Mouse (Mus musculus) testis, adult 2 months (tissue): ENCODE results near the gene Sclt1. TPM values are rescaled to one million over a fixed set of nuclear protein-coding genes. Genes with fewer than 3 reads are reported as not detected.

Experiments used
- H3K27ac ChIP-seq: fragments of 200-500 bp; 2 replicates; pipeline ENCODE4 v1.5.1; 2012; ENCODE audit warnings: low read depth, low read length; ENCODE audit not compliant: control insufficient read depth, insufficient read depth
- H3K27me3 ChIP-seq: fragments of 200-500 bp; 2 replicates; pipeline ENCODE4 v1.6.1; 2012; ENCODE audit warnings: mild to moderate bottlenecking, low read length, moderate library complexity; ENCODE audit not compliant: control insufficient read depth, insufficient read depth
- H3K36me3 ChIP-seq: fragments of 200-500 bp; 2 replicates; pipeline ENCODE4 v1.6.1; 2012; ENCODE audit warnings: mild to moderate bottlenecking, low read length; ENCODE audit not compliant: control insufficient read depth, insufficient read depth
- H3K4me1 ChIP-seq: fragments of 200-500 bp; 2 replicates; pipeline ENCODE4 v1.6.1; 2012; ENCODE audit warnings: low read length; ENCODE audit not compliant: control insufficient read depth, insufficient read depth
- H3K4me3 ChIP-seq: fragments of 200-500 bp; 2 replicates; pipeline ENCODE4 v1.5.1; 2012; ENCODE audit warnings: low read depth, mild to moderate bottlenecking, low read length, moderate library complexity, mixed read lengths; ENCODE audit not compliant: control insufficient read depth
- CTCF ChIP-seq: fragments of 200-500 bp; IDR thresholded peaks from 2 replicates; pipeline ENCODE4 v1.5.1; 2012; ENCODE audit warnings: low read depth, mild to moderate bottlenecking, inconsistent platforms, low read length, moderate library complexity; ENCODE audit not compliant: control insufficient read depth, insufficient read depth, insufficient replicate concordance
- POLR2A ChIP-seq: fragments of 200-500 bp; IDR thresholded peaks from 2 replicates; pipeline ENCODE4 v1.6.1; 2012; ENCODE audit warnings: low read depth, mild to moderate bottlenecking, inconsistent platforms, low read length, moderate library complexity; ENCODE audit not compliant: control insufficient read depth
- polyA plus RNA-seq: library from polyadenylated mRNA; depleted of rRNA; stranded (reverse); fragments of >200 nt; gene quantifications from 2 replicates; pipeline ENCODE4 v1.2.3, GENCODE M21; 2012

The Sclt1 gene
- polyA plus RNA-seq, 1 experiment: 50.1 TPM

DNA sequence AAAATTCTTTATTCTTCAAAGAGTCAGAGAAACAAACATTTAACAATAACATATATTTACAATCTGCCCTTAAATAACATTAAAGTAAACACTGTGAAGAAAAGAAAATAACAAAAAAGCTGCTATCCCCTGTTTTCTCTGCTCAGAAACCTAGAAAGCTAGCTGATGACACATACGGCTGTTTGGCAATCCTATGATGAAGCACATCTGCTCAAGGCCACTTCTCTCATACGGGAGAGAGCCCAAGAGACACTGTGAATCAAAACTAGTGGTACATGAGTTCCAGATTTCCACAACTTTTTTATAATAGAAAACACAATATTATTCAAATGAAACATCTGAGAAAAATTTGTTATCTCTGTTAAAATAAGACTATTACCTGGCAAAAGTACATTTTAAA, 55.9 kb downstream of the Sclt1 start:
- no peaks in the 10 kb centered on the region for H3K36me3 ChIP-seq
- no peak overlapping the region for H3K4me3 ChIP-seq
- no peak for TF ChIP-seq POLR2A
- H3K4me1 ChIP-seq: no peaks in the 10 kb centered on the region
- no peak overlapping the region for H3K27ac ChIP-seq
- H3K27me3 ChIP-seq: no peaks in the 10 kb centered on the region

DNA sequence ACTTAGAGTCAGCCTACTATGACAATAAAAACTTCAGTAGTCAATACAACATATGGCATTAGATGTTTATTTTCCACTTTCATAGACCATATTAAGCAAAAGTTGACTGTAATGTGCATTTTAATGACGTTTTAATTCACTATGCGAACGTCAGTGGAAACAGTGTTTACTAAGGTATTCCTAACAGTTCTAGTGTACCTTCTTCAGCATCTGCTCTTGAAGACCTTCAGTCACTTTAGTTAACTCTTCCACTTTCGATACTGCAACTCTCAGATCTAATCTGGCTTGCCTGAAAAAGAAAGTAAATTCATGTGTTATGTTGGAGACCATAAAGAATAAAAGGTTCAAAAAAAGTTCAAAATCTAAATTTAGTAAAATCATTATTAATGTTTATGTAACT, 60.2 kb downstream of the Sclt1 start:
- H3K36me3 ChIP-seq: no peaks in the 10 kb centered on the region
- H3K4me3 ChIP-seq: no peak overlapping the region
- H3K27ac ChIP-seq: no peak overlapping the region
- H3K27me3 ChIP-seq: no peaks in the 10 kb centered on the region
- H3K4me1 ChIP-seq: no peaks in the 10 kb centered on the region
- TF ChIP-seq POLR2A (no peak), CTCF (no peak)

DNA sequence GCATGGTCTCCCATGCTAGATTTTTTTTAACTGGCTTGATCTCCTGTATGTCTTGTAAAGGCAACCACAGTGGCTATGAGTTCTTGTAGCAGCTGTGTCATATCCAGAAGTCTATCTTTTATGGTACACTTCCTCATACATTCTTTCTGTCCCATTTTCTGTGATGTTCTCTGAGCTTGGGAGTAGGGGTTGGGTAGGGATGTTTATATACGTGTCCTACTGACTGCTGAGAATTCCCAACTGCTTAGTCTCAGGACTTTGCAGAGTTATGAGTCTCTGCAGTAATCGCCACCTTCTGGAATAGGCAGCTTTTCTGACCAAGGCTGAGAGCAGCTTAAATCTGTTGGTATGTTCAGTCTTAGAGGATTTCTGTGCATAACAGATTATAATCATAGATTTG, 65.7 kb downstream of the Sclt1 start:
- TF ChIP-seq POLR2A (no peak), CTCF (no peak)
- Histone ChIP-seq H3K4me1 (no peaks in the 10 kb centered on the region), H3K36me3 (no peaks in the 10 kb centered on the region), H3K27ac (no peak overlapping the region), H3K4me3 (no peak overlapping the region), H3K27me3 (no peaks in the 10 kb centered on the region)

DNA sequence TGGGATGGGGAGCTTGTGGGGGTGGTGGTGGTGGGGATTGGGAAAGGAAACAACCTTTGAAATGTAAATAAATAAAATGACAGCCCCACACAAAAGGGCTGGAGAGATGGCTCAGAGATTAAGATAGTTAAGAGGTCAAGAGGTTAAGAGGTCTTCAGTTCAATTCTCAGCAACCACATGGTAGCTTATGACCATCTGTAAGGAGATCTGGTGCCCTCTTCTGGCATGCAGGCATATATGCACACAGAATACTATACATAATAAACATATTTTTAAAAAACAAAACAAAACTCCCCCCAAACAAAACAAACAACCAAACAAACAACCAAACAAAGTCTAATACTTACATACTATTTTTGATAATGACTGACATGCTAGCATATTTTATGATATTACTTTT, 67.5 kb downstream of the Sclt1 start:
- no peak overlapping the region for H3K4me3 ChIP-seq
- H3K36me3 ChIP-seq: no peaks in the 10 kb centered on the region
- H3K27ac ChIP-seq: no peak overlapping the region
- H3K4me1 ChIP-seq: no peaks in the 10 kb centered on the region
- no peak for TF ChIP-seq POLR2A
- no peak for TF ChIP-seq CTCF
- no peaks in the 10 kb centered on the region for H3K27me3 ChIP-seq

DNA sequence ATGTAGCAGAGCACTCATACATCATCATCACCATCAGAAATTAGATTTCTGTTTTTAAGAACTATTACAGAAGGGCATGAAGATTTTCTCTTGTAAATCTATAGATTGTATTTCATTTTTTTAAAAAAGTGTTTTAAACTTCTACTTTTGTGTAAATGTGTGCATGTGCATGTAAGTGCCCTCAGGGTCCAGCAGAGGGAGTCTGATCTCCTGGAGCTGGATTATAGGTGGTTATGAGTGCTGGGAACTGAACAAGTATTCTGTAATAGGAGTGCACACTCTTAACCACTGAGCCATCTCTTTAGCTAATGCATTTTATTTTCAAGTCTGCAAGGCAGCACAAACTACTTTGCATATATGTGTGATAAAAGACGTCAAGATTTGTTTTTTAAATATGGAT, 86.7 kb downstream of the Sclt1 start:
- Histone ChIP-seq H3K4me1 (no peaks in the 10 kb centered on the region), H3K27me3 (no peaks in the 10 kb centered on the region), H3K27ac (no peak overlapping the region), H3K4me3 (no peak overlapping the region), H3K36me3 (no peaks in the 10 kb centered on the region)
- no peak for TF ChIP-seq CTCF
- no peak for TF ChIP-seq POLR2A

DNA sequence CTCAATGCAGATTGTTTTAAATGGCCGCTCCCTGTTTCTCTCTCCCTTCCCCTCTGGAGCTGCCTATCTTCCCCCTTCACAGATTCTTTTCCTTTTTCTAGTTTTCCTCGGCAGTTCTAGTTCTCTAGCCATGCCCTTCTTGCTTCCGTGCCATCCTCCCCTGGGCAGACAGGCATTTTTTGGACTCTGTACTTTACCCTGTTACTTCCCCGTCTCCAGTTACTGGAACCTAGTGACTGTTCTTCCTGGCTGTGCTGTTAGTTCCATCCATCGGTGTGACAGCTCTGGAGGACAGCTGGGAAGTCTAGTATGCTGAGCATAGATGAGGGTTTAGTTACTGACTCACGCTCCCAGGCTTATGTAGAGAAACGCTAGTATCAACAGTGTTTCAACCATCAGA, 121.3 kb downstream of the Sclt1 start:
- H3K4me3 ChIP-seq: no peak overlapping the region
- no peak overlapping the region for H3K27ac ChIP-seq
- TF ChIP-seq POLR2A: no peak
- TF ChIP-seq CTCF: no peak
- H3K4me1 ChIP-seq: no peaks in the 10 kb centered on the region
- no peaks in the 10 kb centered on the region for H3K36me3 ChIP-seq
- H3K27me3 ChIP-seq: no peaks in the 10 kb centered on the region

DNA sequence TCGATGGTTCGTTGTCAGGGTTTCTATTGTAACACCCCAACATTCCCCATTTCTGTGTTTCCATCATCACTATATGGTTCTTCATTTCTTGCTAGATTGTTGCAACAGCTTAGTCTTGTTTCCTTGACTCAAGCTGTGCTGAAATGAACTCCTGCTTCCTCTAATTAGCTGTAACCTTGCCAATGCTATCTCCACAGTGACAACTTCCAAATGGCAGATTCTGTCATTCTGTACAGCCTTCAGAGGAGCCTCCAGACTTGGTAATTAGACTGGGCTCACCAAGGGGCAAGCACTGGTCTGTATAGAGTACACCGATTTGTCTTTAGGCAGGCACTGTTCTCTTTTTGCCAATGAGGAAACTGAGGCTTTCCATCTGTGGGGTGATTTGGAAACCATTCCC, 123.8 kb downstream of the Sclt1 start:
- no peak for TF ChIP-seq POLR2A
- no peak for TF ChIP-seq CTCF
- Histone ChIP-seq H3K27me3 (no peaks in the 10 kb centered on the region), H3K4me1 (no peaks in the 10 kb centered on the region), H3K27ac (no peak overlapping the region), H3K36me3 (no peaks in the 10 kb centered on the region; the same call in 1 of the 2 replicates), H3K4me3 (no peak overlapping the region)

DNA sequence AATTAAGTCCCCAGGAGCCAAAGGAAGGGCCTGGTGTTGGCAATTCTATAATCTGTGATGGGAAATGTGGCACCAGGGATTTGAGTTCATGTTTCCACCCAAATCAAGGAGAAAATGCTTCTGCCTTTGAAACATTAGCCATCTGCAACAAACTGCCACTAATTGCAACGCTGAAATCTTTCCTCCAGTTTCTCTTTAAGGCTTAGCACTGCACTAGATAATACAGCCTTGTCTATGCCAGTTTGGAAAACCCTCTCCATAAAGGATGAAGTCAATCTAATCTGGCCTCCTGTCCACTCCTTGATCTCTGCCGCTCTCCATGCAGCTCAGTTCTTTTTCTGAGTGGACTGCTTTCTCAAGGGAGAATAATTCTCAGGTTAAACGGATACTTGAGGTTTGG, 124.3 kb downstream of the Sclt1 start:
- TF ChIP-seq CTCF (no peak), POLR2A (no peak)
- Histone ChIP-seq H3K36me3 (no peaks in the 10 kb centered on the region; the same call in 1 of the 2 replicates), H3K27me3 (no peaks in the 10 kb centered on the region), H3K27ac (no peak overlapping the region), H3K4me1 (no peaks in the 10 kb centered on the region), H3K4me3 (no peak overlapping the region)
